Mouse (Mus musculus) right cerebral cortex, postnatal 14 days (tissue): ENCODE results near the gene Ric8b.
A peak's percentile ranks its signal among the peaks of the same experiment; 100 is the strongest.

Experiments used
- DNase-seq: peaks from one replicate; pipeline ENCODE4 v3.0.0; 2022

The Ric8b gene

GRCm38 (mm10) chr10:84910194-84910593, 7.2 kb upstream of the Ric8b start:
- DNase-seq = no peak

GRCm38 (mm10) chr10:84910758-84911384, 6.5 kb upstream of the Ric8b start:
- no peak for DNase-seq

GRCm38 (mm10) chr10:84913148-84913547, 4.3 kb upstream of the Ric8b start:
- no peak for DNase-seq

GRCm38 (mm10) chr10:84915476-84915875, 1.9 kb upstream of the Ric8b start:
- no peak for DNase-seq

GRCm38 (mm10) chr10:84917731-84918095, 297 bp downstream of the Ric8b start:
- no peak for DNase-seq

GRCm38 (mm10) chr10:84926336-84926735, 8.9 kb downstream of the Ric8b start:
- no peak for DNase-seq

- DNase-seq = no peak
Observed at GRCm38 (mm10) chr10:84926885-84927284, 9.5 kb downstream of the Ric8b start.

- DNase-seq = no peak
Observed at GRCm38 (mm10) chr10:84928465-84928864, 11.0 kb downstream of the Ric8b start.

GRCm38 (mm10) chr10:84935553-84936209, 18.3 kb downstream of the Ric8b start:
- no peak for DNase-seq

- no peak for DNase-seq
Observed at GRCm38 (mm10) chr10:84936832-84937515, 19.6 kb downstream of the Ric8b start.

- DNase-seq = no peak
Observed at GRCm38 (mm10) chr10:84938094-84938820, 20.8 kb downstream of the Ric8b start.

- DNase-seq = no peak
Observed at GRCm38 (mm10) chr10:84938886-84939285, 21.5 kb downstream of the Ric8b start.

- no peak for DNase-seq
Observed at GRCm38 (mm10) chr10:84940356-84940755, 22.9 kb downstream of the Ric8b start.

- DNase-seq = no peak
Observed at GRCm38 (mm10) chr10:84945692-84946091, 28.3 kb downstream of the Ric8b start.

- no peak for DNase-seq
Observed at GRCm38 (mm10) chr10:84948970-84949683, 31.7 kb downstream of the Ric8b start.

GRCm38 (mm10) chr10:84949684-84950010, 32.2 kb downstream of the Ric8b start:
- DNase-seq = no peak

- no peak for DNase-seq
Observed at GRCm38 (mm10) chr10:84950384-84950783, 33.0 kb downstream of the Ric8b start.

GRCm38 (mm10) chr10:84954236-84954635, 36.8 kb downstream of the Ric8b start:
- DNase-seq = no peak

GRCm38 (mm10) chr10:84956173-84956572, 38.8 kb downstream of the Ric8b start:
- DNase-seq = no peak

GRCm38 (mm10) chr10:84958597-84958996, 41.2 kb downstream of the Ric8b start:
- DNase-seq = no peak

GRCm38 (mm10) chr10:84960380-84960930, 43.0 kb downstream of the Ric8b start:
- no peak for DNase-seq

- no peak for DNase-seq
Observed at GRCm38 (mm10) chr10:84963126-84963525, 45.7 kb downstream of the Ric8b start.

GRCm38 (mm10) chr10:84963726-84964125, 46.3 kb downstream of the Ric8b start:
- peak; percentile 67 for DNase-seq
